Mouse (Mus musculus): ENCODE data around the gene Pbx3.

Pbx3 gene

DNA sequence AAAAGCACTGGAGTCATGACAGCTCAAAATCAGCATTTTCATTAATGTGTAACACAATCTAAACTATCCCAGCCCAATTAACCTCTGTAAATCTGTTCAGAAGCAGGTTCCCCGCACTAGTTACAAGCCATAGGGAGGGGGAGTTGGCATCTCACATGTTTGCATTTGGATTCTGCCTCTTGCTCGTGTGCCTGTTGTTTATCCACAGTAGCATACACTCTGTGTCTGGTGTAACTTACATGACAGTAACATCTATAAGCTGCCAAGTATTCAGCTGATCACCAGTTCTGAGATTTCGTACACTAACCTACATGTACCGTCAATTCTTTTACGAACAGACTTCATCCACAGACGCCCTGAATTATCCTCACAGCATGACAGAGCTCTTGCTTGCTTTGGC lies 147.5 kb downstream of the Pbx3 start:
- peak in 1 of 2 experiments; percentile 16 for DNase-seq (ENCODE audit: low spot score in 2 of 2)

DNA sequence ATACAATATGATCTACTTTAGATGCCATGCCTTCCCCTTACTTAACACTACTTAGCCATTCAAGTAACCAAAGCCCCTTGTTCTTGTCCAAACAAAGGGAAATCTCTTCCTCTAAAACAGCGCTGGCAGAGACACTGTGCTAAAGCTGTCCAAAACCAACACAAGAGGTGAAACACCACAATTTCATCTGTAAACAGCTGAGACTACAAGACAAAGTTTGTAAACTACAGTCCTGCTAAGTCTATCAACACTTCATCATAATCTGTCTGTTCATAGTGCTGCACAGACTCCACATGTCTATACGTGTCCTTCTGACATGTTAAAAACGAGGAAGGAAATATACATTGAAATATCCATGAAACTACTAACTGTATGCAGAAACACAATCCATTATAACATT lies 151.5 kb downstream of the Pbx3 start:
- no peak for DNase-seq (ENCODE audit: low spot score in 2 of 2)

DNA sequence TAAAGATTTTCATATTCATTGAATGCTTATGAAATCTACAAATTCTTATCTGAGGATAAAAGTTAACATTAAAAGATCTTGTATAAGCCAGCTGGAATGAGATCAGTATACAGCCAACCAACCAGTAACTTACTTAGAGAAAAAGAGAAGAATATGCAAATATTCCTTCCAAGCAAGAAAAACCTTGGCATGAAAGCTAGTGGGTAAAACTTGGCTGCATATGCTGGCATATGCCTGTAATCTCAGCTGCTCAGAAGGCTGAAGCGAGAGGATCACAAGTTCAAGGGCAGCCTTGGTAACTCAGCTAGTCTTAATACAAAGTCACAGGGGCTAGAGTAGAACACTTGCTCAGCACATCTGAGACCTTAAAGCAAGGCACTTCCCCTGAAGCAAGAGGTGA lies 153.8 kb downstream of the Pbx3 start:
- no peak for DNase-seq (ENCODE audit: low spot score in 2 of 2)

DNA sequence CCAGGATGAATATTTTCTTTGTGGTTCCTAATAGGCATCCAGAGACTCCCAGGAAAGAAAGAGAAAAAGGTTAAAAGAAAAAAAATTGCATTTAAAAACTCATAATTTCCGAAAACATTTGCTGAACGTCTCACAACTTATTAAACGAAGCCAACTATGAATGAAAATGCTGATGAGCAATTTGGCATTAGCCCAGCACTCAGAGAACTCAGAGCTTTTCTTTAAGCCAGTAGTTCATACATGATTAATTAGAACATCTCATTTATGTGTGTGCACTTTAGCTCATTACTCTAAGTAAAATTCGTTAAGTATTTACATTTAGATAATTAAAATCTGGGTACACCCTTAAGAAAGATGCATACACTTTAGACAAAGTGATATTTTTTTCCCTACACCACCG lies 155.3 kb downstream of the Pbx3 start:
- DNase-seq (ENCODE audit: low spot score in 2 of 2): no peak

DNA sequence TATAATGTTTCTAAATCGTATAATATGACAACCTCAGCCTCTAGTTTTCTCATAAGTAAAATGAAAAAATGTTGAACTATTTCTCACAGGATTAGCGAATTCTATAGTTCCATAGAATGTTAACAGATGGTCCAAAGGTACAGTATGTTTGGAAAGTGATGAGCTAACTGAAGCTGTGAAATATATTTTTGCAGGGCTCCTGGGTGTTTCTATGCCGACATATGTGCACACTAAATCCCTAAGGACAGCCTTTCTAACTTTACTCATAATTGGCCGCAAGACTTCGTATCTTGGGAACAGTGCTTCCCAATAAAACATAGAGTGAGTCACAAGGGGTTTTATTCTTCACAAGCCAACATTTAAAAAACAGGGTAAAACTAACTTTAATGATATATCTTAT lies 157.4 kb downstream of the Pbx3 start:
- peak in 1 of 2 experiments; percentile 39 for DNase-seq (ENCODE audit: low spot score in 2 of 2)

DNA sequence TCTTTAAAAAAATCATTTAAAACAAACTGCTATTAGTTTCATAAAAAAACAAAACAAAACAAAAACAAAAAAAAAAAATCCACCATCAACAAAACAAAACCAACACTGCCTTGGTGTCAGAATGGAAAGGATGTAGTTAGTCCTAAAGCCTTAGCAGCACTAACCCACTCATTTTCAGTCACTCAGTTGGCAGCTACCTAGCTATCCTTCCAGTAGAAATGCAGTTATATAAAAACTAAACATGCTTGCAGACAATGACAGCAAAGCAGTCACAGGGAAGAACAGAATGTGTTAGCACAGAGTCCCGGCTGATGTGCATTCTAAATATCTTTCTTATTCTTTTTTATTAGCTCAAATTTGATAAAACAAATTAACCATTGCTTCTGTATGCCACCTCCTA lies 160.5 kb downstream of the Pbx3 start:
- peak in 1 of 2 experiments; percentile 37 for DNase-seq (ENCODE audit: low spot score in 2 of 2)

DNA sequence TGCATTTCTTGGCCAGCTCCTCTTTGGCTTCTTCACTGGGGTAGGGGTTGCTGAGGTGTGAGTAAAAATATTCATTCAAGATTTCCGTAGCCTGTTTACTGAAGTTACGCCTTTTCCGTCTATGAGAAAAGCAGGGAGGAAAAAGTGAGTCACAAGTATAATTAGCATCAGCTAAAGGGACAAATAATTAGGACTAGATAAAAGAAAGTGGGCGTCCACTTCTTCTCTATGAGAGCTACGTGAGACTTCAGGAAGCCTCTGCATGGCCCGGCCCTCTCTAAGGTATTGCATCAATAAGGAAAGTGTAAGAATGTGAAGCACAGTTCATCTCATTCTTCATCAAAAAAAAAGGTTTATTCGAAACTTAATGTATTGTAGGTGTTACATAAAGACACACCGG lies 168.1 kb downstream of the Pbx3 start:
- DNase-seq (ENCODE audit: low spot score in 2 of 2): no peak

DNA sequence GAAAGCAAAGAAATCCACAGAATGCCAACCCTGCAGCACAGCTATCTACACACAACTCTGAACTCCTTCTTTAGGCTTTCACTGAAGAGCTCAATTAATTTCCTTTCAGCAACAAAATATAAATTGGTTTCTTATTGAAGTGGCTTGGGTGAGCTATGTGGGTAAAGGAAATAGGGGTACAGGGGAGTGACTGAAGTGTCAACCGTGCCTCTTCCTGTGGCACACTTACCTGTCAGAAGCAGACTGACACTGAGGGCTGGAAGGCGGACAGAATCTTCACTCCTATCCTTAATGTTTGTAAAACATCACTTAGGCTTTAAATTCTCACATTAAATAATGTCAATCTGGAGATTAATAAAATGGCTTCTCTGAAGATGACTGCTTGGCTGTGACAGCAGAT lies 168.6 kb downstream of the Pbx3 start:
- no peak for DNase-seq (ENCODE audit: low spot score in 2 of 2)

DNA sequence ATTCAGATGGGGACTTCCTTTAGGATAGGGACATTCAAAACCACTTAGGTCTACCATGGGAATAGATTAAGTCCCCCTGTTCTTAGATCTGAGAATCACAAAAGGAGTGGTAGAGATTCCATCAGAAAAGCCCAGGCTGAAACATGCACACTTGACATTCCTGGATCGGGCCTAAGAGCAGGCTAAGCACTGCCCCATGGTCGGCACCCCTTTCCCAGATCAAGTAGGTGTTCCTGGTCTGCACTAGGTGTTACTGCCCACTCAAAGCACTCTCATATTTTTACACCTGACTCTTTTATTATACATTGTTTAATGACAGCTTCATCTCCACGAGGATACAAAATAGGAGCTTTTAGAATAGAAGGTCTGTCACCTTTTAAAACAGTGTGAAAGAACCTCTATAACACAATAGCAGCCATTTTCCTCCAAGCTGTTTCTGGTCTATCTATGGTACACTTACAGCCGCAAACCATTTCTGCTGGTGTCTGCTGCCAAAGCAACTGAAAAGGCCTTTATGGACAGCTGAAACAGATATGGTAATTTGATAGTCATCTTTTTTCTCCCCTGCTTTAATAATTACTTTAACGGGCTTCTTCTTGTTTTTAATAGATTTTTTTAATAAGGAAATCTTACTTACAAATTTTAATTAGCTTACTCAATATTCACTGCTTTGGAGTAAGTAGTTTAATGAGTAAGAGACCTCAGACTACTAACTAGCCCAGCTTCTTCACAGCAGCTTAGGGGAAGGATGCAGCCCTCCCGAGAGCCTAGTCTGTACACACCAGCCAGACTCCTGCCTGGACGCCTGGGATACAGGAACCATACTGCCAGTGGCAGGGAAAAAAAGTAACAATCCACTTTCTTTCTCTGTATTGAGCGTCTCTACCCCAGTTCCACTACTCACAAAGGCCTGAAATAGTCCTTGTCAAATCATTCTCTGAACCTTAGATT lies 178.8 kb downstream of the Pbx3 start:
- DNase-seq (ENCODE audit: low spot score in 2 of 2): no peak

DNA sequence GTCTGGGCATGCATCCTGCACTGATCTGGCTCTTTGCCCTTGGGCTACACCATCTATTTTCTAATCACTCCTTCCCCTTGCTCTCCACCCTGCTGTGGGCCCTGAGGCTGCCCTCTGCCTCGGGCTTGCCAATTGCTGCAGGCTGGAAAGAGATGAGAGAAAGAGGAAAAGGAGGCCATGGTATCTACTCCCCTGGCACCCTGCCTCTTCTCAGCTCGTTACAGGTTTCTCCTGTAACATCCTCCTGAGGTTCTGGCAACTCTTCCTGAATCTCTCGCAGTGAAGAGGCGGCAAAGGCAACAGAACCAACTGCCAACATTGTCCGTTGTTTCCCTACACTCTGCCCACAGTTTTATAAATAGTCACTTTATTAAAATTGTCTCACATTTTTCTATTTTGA lies 179.7 kb downstream of the Pbx3 start:
- DNase-seq (ENCODE audit: low spot score in 2 of 2): peak; percentile 39 to 49

DNA sequence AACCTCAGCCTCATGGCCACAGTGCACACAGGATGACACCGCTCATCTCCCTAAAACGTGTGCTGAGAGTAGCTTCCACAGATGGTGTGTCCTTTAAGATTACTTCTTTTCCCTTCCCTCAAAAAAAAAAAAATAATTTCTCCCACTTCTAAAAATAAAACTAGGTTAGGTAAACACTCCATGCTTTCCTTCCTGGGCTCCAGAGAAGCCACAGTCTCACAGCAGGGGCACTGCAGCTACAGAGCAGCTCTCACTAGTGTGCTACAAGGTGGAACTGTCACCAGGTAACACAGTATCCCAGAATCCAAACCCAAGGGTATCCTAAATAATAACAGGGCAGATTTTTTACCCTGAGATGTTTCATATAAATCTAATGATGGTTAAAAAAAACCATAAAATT lies 185.6 kb downstream of the Pbx3 start:
- DNase-seq (ENCODE audit: low spot score in 2 of 2): no peak

DNA sequence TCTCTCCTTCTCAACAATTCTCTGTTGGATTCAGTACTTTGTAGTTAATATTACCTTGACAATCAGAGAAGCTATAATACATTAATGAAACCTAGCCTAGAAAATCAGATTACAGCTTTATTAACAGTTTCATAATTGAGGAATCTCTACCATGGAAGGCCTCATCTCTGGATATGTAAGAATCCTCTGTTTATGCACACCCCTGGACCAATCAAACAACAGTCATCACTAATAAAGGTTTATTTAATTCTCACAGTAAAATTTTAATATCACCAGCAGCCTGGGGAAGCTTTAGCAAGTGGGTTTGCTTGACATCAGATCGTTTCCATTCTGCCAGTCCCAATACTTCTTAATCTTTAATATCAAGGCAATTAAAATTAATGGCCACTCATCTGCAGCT lies 191.3 kb downstream of the Pbx3 start:
- DNase-seq (ENCODE audit: low spot score in 2 of 2): no peak

DNA sequence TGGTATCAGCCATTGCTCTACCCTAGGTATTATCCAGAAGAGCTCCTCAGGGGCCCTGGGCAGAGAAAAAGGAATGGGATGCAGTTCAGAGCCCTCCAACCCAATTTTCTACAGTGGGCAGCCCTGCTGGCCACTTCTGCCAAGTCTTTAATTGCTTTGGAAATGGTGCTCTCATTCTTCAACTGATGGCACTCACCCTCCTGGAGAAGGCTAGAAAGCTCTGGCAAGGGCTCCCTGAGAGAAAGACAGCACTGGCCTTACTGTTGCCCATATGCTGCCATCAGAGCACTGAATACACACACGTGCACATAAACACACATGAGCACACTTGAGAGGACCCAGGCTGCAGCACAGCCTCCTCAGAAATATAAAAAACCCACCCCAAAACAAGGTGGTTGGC lies 193.6 kb downstream of the Pbx3 start:
- DNase-seq (ENCODE audit: low spot score in 2 of 2): peak in 1 of 2 experiments; percentile 16

DNA sequence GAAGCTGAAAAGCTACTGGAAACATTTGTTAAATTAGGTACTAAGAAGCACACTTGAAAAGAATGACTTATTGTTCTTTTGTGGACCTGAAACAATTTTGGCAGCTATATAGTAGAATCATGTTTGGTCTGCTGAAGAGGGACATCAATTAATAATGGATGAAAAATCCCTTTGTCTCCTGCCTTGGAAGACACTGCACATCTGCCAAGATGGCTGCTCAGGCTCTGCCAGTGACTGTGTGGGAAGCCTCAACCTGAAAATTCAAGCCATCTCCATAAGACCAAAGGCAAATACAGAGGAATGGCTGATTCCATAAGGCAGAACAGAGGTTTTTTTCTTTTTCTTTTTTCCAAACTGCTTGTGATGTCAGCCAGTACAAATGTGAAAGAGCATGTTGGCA lies 194.3 kb downstream of the Pbx3 start:
- DNase-seq (ENCODE audit: low spot score in 2 of 2): no peak

DNA sequence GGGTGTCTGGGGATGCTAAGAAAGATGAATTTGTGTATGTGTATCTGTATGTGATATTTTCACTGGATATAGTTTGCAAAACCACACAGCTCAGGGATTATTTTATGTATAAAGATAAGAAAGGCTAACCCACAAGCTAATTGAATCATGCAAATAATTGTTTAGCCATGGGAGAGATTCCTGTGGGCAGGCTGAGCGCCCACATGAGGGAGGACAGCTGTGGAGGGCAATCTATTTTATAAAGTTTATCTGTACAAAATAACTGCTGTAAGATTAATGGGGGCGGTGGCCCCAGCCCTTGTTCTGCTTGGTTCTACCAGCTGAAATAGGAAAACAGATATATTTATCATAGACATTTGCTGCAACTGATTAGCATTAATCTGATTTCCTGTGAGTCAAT lies 202.5 kb downstream of the Pbx3 start:
- DNase-seq (ENCODE audit: low spot score in 2 of 2): no peak

DNA sequence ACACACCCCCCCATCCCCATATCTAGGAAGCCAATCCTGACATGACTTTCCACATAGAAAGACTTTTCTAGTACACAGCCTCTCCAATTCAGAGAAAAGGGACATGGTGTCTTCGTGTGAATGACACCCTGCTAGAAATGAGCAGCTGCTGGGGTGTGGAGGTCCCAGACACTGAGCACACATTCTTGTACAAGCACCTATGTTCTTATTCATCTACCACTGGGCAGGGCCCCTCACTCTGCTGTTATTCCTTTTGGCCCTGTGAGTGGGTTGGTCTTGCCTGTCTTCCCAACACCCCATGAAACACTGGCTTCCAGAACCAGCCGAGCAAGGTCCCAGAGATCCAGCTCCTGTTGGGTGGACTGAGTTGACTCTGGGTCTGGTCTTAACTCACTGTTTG lies 203.3 kb downstream of the Pbx3 start:
- DNase-seq (ENCODE audit: low spot score in 2 of 2): no peak

DNA sequence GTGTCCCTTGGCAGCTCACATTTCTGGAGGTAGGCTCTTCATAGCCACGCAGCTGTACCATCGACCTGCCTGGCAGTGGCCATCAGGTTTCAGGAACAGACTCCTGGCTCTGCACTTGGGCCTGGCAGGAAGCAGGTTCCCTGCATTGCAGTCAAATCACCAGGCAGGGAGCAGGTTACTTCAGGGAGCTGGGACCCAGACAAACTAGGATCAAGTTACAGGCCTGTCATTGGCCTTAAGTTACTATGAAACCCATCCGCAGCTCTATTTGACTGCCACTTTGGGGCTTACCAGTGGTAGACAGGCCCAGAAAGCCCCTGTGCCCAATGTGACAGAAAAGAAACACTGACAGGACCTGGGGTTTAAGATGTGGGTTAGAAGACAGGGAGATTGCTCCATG lies 204.8 kb downstream of the Pbx3 start:
- no peak for DNase-seq (ENCODE audit: low spot score in 2 of 2)

DNA sequence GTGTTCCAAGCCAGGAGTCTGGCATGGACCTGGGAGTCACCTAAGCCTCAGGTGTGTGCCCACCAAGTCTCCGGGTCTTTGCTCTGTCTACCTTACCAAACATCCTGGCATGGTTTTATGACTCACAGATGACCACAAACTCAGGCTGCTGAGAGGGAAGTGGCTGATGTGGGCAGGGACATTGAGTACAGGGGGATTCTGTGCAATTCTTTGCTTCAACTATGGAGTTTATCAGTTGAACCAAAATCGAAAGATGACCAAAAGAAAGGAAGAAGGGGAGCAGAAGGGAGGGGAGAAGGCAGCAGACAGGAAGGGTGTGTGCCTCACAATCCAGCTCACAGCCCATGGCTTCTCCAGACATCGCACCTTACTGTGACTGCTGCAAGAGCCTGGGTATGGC lies 210.5 kb downstream of the Pbx3 start:
- no peak for DNase-seq (ENCODE audit: low spot score in 2 of 2)

DNA sequence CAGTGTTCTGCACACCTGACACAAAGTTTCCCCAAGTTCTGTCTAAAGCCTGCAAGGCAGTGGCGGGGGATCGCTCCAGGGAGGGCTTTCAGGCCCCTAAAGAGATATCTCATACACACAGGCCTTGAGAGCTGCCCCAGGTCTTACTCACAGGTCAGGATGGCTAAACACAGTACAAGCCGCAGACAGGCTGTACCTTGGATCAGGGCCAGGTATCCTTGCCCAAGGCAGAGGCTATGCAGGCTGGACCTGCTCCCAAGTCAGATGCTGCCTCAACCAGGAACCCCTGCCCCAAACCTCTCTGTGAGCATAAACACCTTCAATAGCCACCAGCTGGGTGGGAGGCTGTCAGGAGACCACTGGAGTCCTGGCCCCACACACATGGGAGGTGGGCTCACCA lies 215.2 kb downstream of the Pbx3 start:
- no peak for DNase-seq (ENCODE audit: low spot score in 2 of 2)

DNA sequence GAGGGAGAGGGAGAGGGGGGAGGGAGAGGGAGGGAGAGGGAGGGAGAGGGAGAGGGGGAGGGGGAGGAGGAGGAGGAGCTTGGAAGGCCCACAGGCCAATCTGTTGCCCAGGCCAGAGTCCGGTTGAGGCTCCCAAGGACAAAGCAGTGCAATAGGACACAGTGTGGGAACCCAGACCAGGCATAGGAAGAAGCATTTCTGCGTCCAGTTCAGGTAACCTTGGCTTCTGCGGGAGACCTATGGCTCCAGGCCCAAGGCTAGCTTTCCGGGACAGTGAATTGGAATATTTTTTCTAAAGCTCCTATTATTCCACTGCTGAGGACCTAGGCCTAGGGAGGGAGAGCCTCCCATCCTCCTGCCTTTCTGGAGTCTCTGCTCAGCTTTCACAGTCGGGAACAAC lies 218.1 kb downstream of the Pbx3 start:
- DNase-seq (ENCODE audit: low spot score in 2 of 2): no peak

DNA sequence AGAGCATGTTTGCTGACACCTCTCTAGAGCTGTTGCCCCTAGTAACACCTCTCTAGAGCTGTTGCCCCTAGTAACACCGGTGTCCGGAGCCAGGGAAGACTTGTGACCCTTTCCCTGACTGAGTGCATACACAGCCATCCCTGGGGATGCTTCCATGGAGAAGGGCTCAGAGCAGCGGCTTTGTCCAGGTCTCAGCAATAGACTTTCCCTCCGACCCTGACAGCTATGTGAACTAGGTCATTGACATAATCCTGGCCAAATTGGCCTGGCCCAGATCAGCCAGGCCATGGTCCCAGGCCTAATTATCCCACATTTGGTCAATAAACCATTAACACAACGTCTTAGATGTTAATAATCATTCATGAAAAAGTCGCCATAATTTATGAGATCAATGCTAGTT lies 219.6 kb downstream of the Pbx3 start:
- no peak for DNase-seq (ENCODE audit: low spot score in 2 of 2)

DNA sequence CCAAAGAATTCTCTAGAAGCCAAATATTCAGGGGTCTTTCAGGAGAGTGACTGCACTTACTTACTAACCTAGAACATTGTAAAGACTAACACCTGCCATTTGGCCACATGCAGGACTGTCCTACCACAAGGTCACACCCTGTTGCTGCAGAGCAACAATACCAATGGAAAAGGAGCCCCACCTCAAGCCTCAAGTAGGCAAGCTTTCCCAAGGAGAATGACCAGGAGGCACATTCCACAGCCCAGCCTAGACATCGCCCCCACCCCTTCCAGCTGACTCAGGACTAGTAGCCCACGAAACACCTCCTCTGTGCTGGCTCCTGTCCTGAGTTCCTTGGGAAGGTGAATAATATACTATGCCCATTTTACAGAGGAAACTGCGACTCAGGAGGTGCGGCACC lies 222.4 kb downstream of the Pbx3 start:
- no peak for DNase-seq (ENCODE audit: low spot score in 2 of 2)

DNA sequence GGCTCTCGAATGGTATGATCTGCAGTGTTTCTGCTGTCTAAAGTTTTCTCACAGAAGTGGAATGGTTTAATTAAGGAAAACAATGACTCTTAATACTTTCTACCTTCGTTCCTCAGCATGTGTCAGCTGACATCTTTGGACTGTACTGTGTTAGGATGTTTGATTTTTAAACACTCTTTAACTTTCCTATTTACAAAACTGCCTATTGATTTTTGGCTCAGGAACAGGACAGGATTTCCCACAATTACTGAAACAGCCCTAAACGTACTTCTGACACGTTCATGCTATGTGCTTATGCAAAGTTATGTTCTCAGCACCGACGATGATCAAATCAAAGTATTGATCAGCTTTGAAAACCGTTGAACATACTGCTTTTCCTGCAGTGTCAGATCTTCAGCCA lies 224.7 kb downstream of the Pbx3 start:
- no peak for DNase-seq (ENCODE audit: low spot score in 2 of 2)

DNA sequence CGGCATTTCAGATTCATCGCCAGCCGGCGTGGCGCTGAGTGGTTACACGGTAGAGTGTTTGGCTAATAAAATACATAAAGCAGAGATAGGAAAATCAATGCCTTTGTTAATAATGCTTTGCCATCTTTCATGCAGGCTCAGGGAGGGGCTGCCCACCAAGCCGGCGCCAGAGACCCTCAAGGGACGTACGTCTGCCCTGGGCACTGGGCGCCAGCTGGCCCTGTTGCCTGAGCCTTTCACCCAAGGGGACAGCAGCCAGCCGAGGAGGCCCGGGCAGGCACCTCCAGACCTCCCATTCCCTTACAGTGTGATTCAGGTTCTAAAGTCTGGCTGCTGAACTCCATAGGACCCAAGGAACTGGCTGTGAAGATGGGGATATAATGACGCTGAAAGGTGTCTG lies 225.5 kb downstream of the Pbx3 start:
- DNase-seq (ENCODE audit: low spot score in 2 of 2): no peak

Data from right cerebral cortex, postnatal 10 days (tissue).